Mouse (Mus musculus) thymus, adult 2 months (tissue): ENCODE data around the gene Igsf11. TPM values are rescaled to one million over a fixed set of nuclear protein-coding genes. Genes with fewer than 3 reads are reported as not detected.

Experiments used
- DNase-seq: peaks from one replicate; pipeline ENCODE4 v3.0.0; 2021
- H3K27ac ChIP-seq: fragments of 200-500 bp; 2 replicates; pipeline ENCODE4 v1.5.1; 2012; ENCODE audit warnings: low read length, control low read depth; ENCODE audit not compliant: control insufficient read depth, insufficient read depth
- H3K27me3 ChIP-seq: fragments of 200-500 bp; 2 replicates; pipeline ENCODE4 v1.6.1; 2012; ENCODE audit warnings: mild to moderate bottlenecking, low read length, moderate library complexity, mixed read lengths; ENCODE audit not compliant: control insufficient read depth, insufficient read depth
- H3K36me3 ChIP-seq: fragments of 200-500 bp; 2 replicates; pipeline ENCODE4 v1.6.1; 2012; ENCODE audit warnings: mild to moderate bottlenecking, low read length, moderate library complexity; ENCODE audit not compliant: control insufficient read depth, insufficient read depth
- H3K4me1 ChIP-seq: fragments of 200-500 bp; replicated peaks from 2 replicates; pipeline ENCODE4 v1.6.1; 2012; ENCODE audit warnings: low read length; ENCODE audit not compliant: control insufficient read depth, insufficient read depth
- H3K4me3 ChIP-seq: fragments of 200-500 bp; 2 replicates; pipeline ENCODE4 v1.5.1; 2012; ENCODE audit warnings: mild to moderate bottlenecking, low read length, control low read depth, moderate library complexity; ENCODE audit not compliant: control insufficient read depth, insufficient read depth
- CTCF ChIP-seq: fragments of 200-500 bp; IDR thresholded peaks from 2 replicates; pipeline ENCODE4 v1.5.1; 2012; ENCODE audit warnings: mild to moderate bottlenecking, control low read depth, low read length, moderate library complexity, borderline replicate concordance; ENCODE audit not compliant: control insufficient read depth, poor library complexity, insufficient read depth; ENCODE audit errors: extremely low read depth
- POLR2A ChIP-seq: fragments of 200-500 bp; IDR thresholded peaks from 2 replicates; pipeline ENCODE4 v1.6.1; 2012; ENCODE audit warnings: mild to moderate bottlenecking, low read length, control low read depth, moderate library complexity; ENCODE audit not compliant: control insufficient read depth, poor library complexity, insufficient read depth; ENCODE audit errors: extremely low read depth
- WGBS: fragments of 180-500 bp; shearing (Covaris S2); methylation state at CpG from one replicate; pipeline ENCODE4 v1.1.7; 2018; 5-methylcytosine and 5-hydroxymethylcytosine counted together
- polyA plus RNA-seq: library from polyadenylated mRNA; depleted of rRNA; stranded (reverse); fragments of >200 nt; gene quantifications from 2 replicates; pipeline ENCODE4 v1.2.3, GENCODE M21; 2012

The Igsf11 gene
- polyA plus RNA-seq, 1 experiment, result 0.09 TPM

DNA sequence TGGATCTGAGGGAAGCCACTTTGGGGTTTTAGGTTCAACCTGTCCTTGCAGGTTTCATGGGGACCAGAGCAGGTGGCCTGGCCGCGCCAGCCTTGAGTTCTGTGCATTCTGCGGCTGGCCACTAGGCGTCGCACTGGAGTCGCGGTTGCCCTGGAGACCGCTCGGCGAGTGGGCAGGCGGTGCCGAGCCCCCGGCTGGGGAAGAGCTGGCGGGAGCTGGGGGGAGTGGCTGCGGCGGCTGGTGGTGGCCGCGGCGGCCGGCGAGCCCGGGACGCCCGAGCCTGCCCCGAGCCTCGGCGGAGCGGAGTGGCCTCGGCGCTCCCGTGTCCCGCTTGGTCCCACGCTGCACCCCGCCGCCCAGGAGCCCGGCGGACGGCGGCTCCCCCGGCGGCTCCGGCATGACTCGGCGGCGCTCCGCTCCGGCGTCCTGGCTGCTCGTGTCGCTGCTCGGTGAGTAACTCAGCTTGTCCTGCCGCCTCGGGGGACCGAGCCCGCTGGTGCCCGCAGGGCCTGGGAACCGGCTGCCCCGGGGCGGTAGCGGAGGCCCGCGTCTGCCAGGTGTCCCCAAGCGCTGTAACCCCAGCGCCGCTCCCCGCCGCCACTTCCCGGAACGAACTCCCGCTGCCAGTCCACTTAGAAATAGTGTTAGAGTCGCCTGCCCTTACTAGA is 9.8 kb downstream of the Igsf11 start:
- Histone ChIP-seq H3K27ac (no peak overlapping the region), H3K27me3 (peaks cover 3% of the 10 kb centered on the region), H3K36me3 (no peaks in the 10 kb centered on the region), H3K4me3 (peak overlapping the region; percentile 41), H3K4me1 (no peaks in the 10 kb centered on the region)
- TF ChIP-seq POLR2A (no peak), CTCF (peak; percentile 98)
- WGBS, result under 1% methylated on average over 71 of the region's 71 CpGs
- peak; percentile 90 for DNase-seq

DNA sequence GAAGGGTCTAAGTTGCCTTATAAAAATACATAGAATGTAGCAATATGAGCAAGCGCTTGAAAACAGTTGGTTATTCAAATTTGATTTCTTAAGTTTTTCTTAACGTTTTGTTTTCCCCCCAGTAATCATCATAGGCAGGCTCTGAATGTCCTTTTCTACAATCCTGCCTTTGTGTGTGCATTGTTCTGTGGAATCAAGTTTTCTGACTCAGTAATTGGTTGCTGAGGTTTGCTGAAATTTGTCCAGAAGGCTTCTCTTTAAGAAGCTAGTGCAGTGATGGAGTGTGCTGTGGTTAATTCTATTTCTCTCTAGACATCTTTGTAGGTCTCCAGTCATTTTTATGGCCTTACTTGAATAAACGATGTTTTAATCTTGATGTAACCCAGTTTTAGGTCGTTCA is 10.5 kb downstream of the Igsf11 start:
- H3K4me3 ChIP-seq, result no peak overlapping the region
- peaks cover 3% of the 10 kb centered on the region for H3K27me3 ChIP-seq
- H3K4me1 ChIP-seq, result no peaks in the 10 kb centered on the region
- no peak for DNase-seq
- no peak for TF ChIP-seq CTCF
- no peak for TF ChIP-seq POLR2A
- 64% methylated on average over 4 of the region's 4 CpGs for whole genome bisulfite sequencing
- H3K36me3 ChIP-seq, result no peaks in the 10 kb centered on the region
- no peak overlapping the region for H3K27ac ChIP-seq

DNA sequence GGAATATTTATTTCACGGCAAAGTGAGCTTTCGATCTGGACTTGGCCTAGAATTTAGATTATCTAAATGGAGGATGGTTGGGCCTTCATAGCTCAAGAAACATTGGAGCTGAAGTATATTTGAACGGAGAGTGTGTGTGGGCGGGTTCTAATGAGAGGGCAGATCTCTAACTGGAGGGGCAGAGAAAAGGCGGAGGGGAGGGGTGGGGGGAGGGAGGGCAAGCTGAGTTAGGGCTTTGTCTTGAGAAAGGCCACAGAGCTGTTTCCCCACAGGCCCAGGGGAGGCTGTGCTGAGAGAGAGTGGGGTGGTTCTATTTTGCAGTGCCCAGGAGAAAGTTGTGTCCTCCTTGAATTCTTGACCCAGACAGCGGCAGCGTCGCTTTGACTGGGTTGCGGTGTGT is 11.7 kb downstream of the Igsf11 start:
- Histone ChIP-seq H3K27ac (no peak overlapping the region), H3K27me3 (peaks cover 3% of the 10 kb centered on the region), H3K4me3 (no peak overlapping the region), H3K4me1 (no peaks in the 10 kb centered on the region), H3K36me3 (no peaks in the 10 kb centered on the region)
- DNase-seq, result no peak
- WGBS, result 96% methylated on average over 9 of the region's 9 CpGs
- no peak for TF ChIP-seq POLR2A
- TF ChIP-seq CTCF, result no peak

DNA sequence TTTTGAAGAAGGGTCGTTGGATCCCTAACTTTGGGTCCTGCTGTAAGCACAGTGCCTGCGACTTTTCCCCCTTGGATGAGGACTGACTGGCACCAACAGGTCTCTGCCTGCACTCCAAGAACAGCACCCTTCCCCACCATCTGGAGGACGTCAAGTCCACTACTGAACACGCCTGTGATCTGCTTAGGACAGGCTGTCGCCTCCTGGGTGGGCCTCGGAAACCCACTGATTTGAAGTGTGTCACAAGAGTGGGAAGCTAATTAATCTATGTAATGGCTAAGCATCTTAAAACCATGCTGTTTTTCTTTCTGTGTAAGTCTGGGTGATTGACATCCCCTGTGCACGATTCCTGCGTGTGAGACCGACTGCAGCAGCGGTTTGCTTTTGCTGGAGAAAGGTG is 13.4 kb downstream of the Igsf11 start:
- Histone ChIP-seq H3K4me3 (no peak overlapping the region), H3K4me1 (no peaks in the 10 kb centered on the region), H3K36me3 (no peaks in the 10 kb centered on the region), H3K27ac (no peak overlapping the region), H3K27me3 (peaks cover 3% of the 10 kb centered on the region)
- TF ChIP-seq CTCF (no peak), POLR2A (no peak)
- DNase-seq, result no peak
- 90% methylated on average over 10 of the region's 10 CpGs for WGBS

DNA sequence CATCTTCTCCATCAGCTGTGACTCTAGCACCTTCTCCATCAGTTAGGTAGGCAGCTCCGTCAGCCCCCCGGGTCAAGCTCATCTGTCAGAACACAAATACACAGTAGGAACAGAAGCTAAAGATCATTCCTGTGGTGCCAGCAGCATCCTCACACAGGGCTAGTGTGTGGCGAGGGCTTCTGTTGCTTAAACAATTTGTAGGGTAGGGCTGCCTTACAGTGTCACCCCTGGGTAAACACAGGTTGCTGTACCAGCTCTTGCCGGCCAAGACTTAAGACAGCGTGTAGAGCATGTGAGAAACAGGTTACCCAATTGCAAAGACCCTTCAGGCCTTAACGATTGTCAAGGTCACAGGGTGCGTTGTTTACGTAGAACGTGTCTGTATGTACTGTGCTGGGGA is 15.8 kb downstream of the Igsf11 start:
- WGBS, result 88% methylated on average over 9 of the region's 9 CpGs
- H3K36me3 ChIP-seq, result no peaks in the 10 kb centered on the region
- no peak for DNase-seq
- TF ChIP-seq CTCF (no peak), POLR2A (no peak)
- no peak overlapping the region for H3K4me3 ChIP-seq
- H3K27ac ChIP-seq, result no peak overlapping the region
- H3K4me1 ChIP-seq, result no peaks in the 10 kb centered on the region
- no peaks in the 10 kb centered on the region; the same call in 1 of the 2 replicates for H3K27me3 ChIP-seq

DNA sequence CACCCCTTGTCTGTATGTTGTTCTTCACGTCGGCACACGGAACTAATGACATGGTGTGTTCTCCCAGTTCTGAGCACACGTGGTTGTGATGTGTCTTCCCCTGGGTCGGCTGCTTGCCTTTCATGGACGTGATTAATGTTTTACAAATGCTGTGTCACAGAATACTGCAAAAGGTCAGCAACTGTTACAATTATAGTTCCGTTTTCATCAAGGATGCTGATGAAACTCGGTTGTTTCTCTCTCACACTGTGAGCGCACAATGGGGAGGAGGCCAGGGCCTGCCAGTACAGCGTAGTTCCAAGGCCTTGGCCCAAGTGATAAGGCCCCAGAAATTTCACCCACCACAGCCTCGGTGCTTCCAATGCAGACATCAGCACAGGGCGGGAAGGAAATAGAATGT is 17.0 kb downstream of the Igsf11 start:
- DNase-seq, result no peak
- no peak for TF ChIP-seq CTCF
- no peak for TF ChIP-seq POLR2A
- WGBS, result 82% methylated on average over 12 of the region's 12 CpGs

DNA sequence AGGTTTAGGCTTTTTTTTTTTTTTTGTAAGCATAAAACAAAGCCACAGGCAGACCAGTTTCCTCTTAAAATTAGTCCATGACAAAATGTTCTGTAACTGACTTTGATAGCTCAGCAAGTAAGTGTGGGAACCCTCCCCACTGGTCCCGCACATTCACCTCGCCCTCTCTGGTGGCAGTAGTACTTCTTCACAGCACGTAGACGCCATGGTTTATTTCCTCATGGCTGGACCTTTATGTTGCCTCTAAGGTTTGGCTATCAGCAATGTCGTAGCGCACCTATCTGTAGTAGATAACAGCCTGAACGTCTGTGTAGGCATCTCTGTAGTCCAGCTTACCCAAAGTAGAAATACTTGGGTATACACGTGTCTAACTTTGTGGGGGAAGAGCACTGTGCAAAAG is 17.6 kb downstream of the Igsf11 start:
- Histone ChIP-seq H3K4me1 (no peaks in the 10 kb centered on the region), H3K36me3 (no peaks in the 10 kb centered on the region), H3K27ac (no peak overlapping the region), H3K27me3 (no peaks in the 10 kb centered on the region), H3K4me3 (no peak overlapping the region)
- no peak for DNase-seq
- WGBS, result 87% methylated on average over 8 of the region's 8 CpGs
- TF ChIP-seq CTCF (no peak), POLR2A (no peak)

More for the DNA sequence above, 17.0 kb downstream of the Igsf11 start:
- Histone ChIP-seq H3K36me3 (no peaks in the 10 kb centered on the region), H3K27ac (no peak overlapping the region), H3K27me3 (no peaks in the 10 kb centered on the region), H3K4me3 (no peak overlapping the region), H3K4me1 (no peaks in the 10 kb centered on the region)
